Mouse (Mus musculus) heart, postnatal 0 days (tissue): Measurements from ENCODE around the gene 2410004P03Rik.

Experiments used
- CTCF ChIP-seq: IDR thresholded peaks from 2 replicates; pipeline ENCODE4 v1.5.1; 2016; ENCODE audit warnings: antibody characterized with exemption, control low read depth, low read depth
- EP300 ChIP-seq: IDR thresholded peaks from 2 replicates; pipeline ENCODE4 v1.6.1; 2016; ENCODE audit warnings: antibody characterized with exemption, low read depth

DNA sequence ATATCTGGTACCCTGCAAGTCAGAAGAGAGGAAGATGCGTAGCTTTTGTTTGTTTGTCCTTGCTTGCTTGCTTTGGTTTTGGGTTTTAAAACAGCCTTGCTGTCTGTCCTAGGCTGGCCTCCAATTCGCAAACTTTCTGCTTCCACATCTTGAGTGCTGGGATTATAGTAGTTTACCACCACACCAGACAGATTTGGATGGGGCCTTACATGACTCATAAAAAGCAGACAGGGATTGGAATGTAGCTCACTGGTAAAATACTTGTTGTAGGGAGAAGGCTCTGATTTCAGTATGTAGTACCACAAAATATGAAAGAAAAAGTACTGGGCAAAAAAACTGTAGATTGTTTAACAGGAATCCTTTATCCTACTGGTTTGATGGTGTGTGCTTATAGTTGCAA is 44.7 kb downstream of the 2410004P03Rik start:
- TF ChIP-seq CTCF = no peak
- TF ChIP-seq EP300 = no peak
